In genomic region chr8:12192006-12192405, GRCm38 (mm10) we compare ENCODE assay signal across 11 mouse cellular contexts.
DNase-seq lines count a peak whose midpoint lies in the region; ATAC-seq and TF ChIP-seq lines count a peak whose summit lies in the region.
"Had no signal": no experiment of that assay in that cellular context is flagged by ENCODE, and none has a peak within 500 bp of the region (broad histone marks: within the 10 kb centered on the region; RNA-seq: fewer than 3 reads in every experiment).

No protein-coding gene starts in this region.

- no peak for ATAC-seq in limb, embryonic 11.5 days (ENCODE audit: insufficient number of reproducible peaks, low FRiP score, low TSS enrichment, low read depth)
- no peak for ATAC-seq in stomach, postnatal 0 days (ENCODE audit: low FRiP score, low TSS enrichment)

- no peak overlapping the region for H3K27ac ChIP-seq in limb, embryonic 11.5 days (replicated peaks; ENCODE audit: low read depth, low read length)
- H3K27ac ChIP-seq in limb, embryonic 10.5 days: no peak overlapping the region
- no peak overlapping the region for H3K27ac ChIP-seq in stomach, postnatal 0 days (replicated peaks)
- H3K27ac ChIP-seq: heart, embryonic 13.5 days; limb, embryonic 13.5 days had no signal

- no peaks in the 10 kb centered on the region for H3K36me3 ChIP-seq in limb, embryonic 11.5 days (ENCODE audit: control insufficient read depth, insufficient read depth, low read length)
- no peaks in the 10 kb centered on the region for H3K36me3 ChIP-seq in limb, embryonic 10.5 days
- H3K36me3 ChIP-seq in stomach, postnatal 0 days (ENCODE audit: control insufficient read depth, insufficient read depth, low read length): no peaks in the 10 kb centered on the region
- H3K36me3 ChIP-seq: heart, embryonic 13.5 days; limb, embryonic 13.5 days had no signal

- peak; percentile 66 for TF ChIP-seq CTCF in stomach, postnatal 0 days (IDR thresholded peaks at IDR 0.05; ENCODE audit: low read depth)

- no peaks in the 10 kb centered on the region for H3K27me3 ChIP-seq in limb, embryonic 11.5 days (ENCODE audit: control insufficient read depth, insufficient read depth, low read length)
- H3K27me3 ChIP-seq in limb, embryonic 10.5 days (ENCODE audit: low read depth, poor library complexity, severe bottlenecking): no peaks in the 10 kb centered on the region
- H3K27me3 ChIP-seq in stomach, postnatal 0 days (ENCODE audit: control insufficient read depth, insufficient read depth, low read length): no peaks in the 10 kb centered on the region
- H3K27me3 ChIP-seq: limb, embryonic 13.5 days had no signal

- no peaks in the 10 kb centered on the region for H3K9me3 ChIP-seq in limb, embryonic 11.5 days (ENCODE audit: control insufficient read depth, low read length)
- no peaks in the 10 kb centered on the region for H3K9me3 ChIP-seq in limb, embryonic 10.5 days (replicated peaks)
- H3K9me3 ChIP-seq in stomach, postnatal 0 days (ENCODE audit: control insufficient read depth, low read length): no peaks in the 10 kb centered on the region
- H3K9me3 ChIP-seq: heart, embryonic 13.5 days; limb, embryonic 13.5 days had no signal

- no peak overlapping the region for H3K9ac ChIP-seq in limb, embryonic 11.5 days (ENCODE audit: low read length)
- H3K9ac ChIP-seq in stomach, postnatal 0 days (ENCODE audit: low read length): no peak overlapping the region
- H3K9ac ChIP-seq: heart, embryonic 13.5 days; limb, embryonic 13.5 days had no signal

- WGBS in limb, embryonic 11.5 days: 36% methylated on average over 8 of the region's 8 CpGs
- 31% methylated on average over 8 of the region's 8 CpGs for WGBS in limb, embryonic 10.5 days
- WGBS in stomach, postnatal 0 days: 27% methylated on average over 8 of the region's 8 CpGs

- DNase-seq in adrenal gland, postnatal 10 days: peak; percentile 5
- DNase-seq in adrenal gland, adult 2 months: no peak
- peak; percentile 53 for DNase-seq in limb, embryonic 11.5 days (ENCODE audit: low spot score)
- no peak for DNase-seq in limb, embryonic 10.5 days (ENCODE audit: low spot score)
- peak; percentile 63 for DNase-seq in embryo, embryonic 9.5 days (ENCODE audit: extremely low spot score)
- DNase-seq in stomach, postnatal 0 days (ENCODE audit: low spot score): peak; percentile 50
- DNase-seq in urinary bladder, postnatal 10 days (ENCODE audit: low spot score): no peak
- no peak for DNase-seq in frontal cortex, postnatal 36 days (ENCODE audit: low spot score in 2 of 2)
- DNase-seq: cerebellum, adult 11 months had no signal

- H3K4me2 ChIP-seq in limb, embryonic 11.5 days (ENCODE audit: low read depth, severe bottlenecking): no peak overlapping the region
- H3K4me2 ChIP-seq in stomach, postnatal 0 days (replicated peaks; ENCODE audit: low read depth): no peak overlapping the region
- H3K4me2 ChIP-seq: heart, embryonic 13.5 days; limb, embryonic 13.5 days had no signal

- H3K4me1 ChIP-seq in limb, embryonic 11.5 days (ENCODE audit: control insufficient read depth, insufficient read depth, low read length): no peaks in the 10 kb centered on the region
- no peaks in the 10 kb centered on the region for H3K4me1 ChIP-seq in limb, embryonic 10.5 days
- no peaks in the 10 kb centered on the region for H3K4me1 ChIP-seq in stomach, postnatal 0 days (replicated peaks; ENCODE audit: control insufficient read depth, insufficient read depth)
- H3K4me1 ChIP-seq: heart, embryonic 13.5 days; limb, embryonic 13.5 days had no signal

- no peak overlapping the region for H3K4me3 ChIP-seq in limb, embryonic 11.5 days (ENCODE audit: low read depth, low read length)
- H3K4me3 ChIP-seq in limb, embryonic 10.5 days: no peak overlapping the region
- no peak overlapping the region for H3K4me3 ChIP-seq in stomach, postnatal 0 days (ENCODE audit: low read depth, low read length)
- H3K4me3 ChIP-seq: heart, embryonic 13.5 days; limb, embryonic 13.5 days had no signal

- TF ChIP-seq EP300 in stomach, postnatal 0 days (optimal IDR thresholded peaks at IDR 0.05): no peak

Comparison
In these comparisons a context has a peak if more than half of its experiments do, and no peak if none do; other contexts are left out.
1. DNase-seq: peak in adrenal gland, postnatal 10 days (single experiment), limb, embryonic 11.5 days (single experiment), embryo, embryonic 9.5 days (single experiment) and stomach, postnatal 0 days (single experiment); none in adrenal gland, adult 2 months (single experiment), limb, embryonic 10.5 days (single experiment), urinary bladder, postnatal 10 days (single experiment) and frontal cortex, postnatal 36 days (0 of 2).